Mouse (Mus musculus): ENCODE results near the gene Mprip.
"Not testable (repeated sequence)": the region's sequence is repeated elsewhere in the genome, so short reads cannot be mapped to it uniquely, and the experiment has no call there.

GRCm38 (mm10) chr11:59735938-59736337 is 74.8 kb downstream of the Mprip start:
- TF ChIP-seq POLR2A (IDR thresholded peaks at IDR 0.05; ENCODE audit: control insufficient read depth, extremely low read depth, insufficient read depth, low read length, poor library complexity); CTCF (IDR thresholded peaks at IDR 0.05; ENCODE audit: borderline replicate concordance, control insufficient read depth, extremely low read depth, insufficient read depth, low read length, poor library complexity): not testable (repeated sequence)

All from thymus, adult 2 months (tissue).